Mouse (Mus musculus) B cell, adult 2 months (primary cell): ENCODE data around the gene Car11.
A peak's percentile ranks its signal among the peaks of the same experiment; 100 is the strongest.

Source experiments
- DNase-seq, 2 experiments: peaks; one replicate each; pipeline ENCODE4 v3.0.0; 2022

Car11 gene

GRCm38 (mm10) chr7:45725151-45725550, 25.5 kb downstream of the Car11 start:
- no peak for DNase-seq

- DNase-seq, result no peak
Measured at GRCm38 (mm10) chr7:45725713-45726112, 26.1 kb downstream of the Car11 start, which contains the start of gene Spaca4. Gene Spaca4 (minus strand): TSS chr7:45725813.

- no peak for DNase-seq
Measured at GRCm38 (mm10) chr7:45726419-45726818, 26.8 kb downstream of the Car11 start.

GRCm38 (mm10) chr7:45727625-45728024, 28.0 kb downstream of the Car11 start:
- no peak for DNase-seq

GRCm38 (mm10) chr7:45730727-45731431, 31.2 kb downstream of the Car11 start:
- peak; percentile 56 to 60 for DNase-seq

- no peak for DNase-seq
Measured at GRCm38 (mm10) chr7:45733477-45733876, 33.8 kb downstream of the Car11 start.

- DNase-seq, result peak; percentile 89 to 90
Measured at GRCm38 (mm10) chr7:45739162-45739763, 39.6 kb downstream of the Car11 start.

- DNase-seq, result no peak
Measured at GRCm38 (mm10) chr7:45739820-45740219, 40.2 kb downstream of the Car11 start.

- DNase-seq, result peak in 1 of 2 experiments; percentile 28
Measured at GRCm38 (mm10) chr7:45741308-45741707, 41.7 kb downstream of the Car11 start.

- peak; percentile 46 to 61 for DNase-seq
Measured at GRCm38 (mm10) chr7:45741777-45742176, 42.1 kb downstream of the Car11 start.

GRCm38 (mm10) chr7:45742338-45742737, 42.7 kb downstream of the Car11 start:
- DNase-seq, result peak; percentile 50 to 57

GRCm38 (mm10) chr7:45744387-45744786, 44.7 kb downstream of the Car11 start:
- peak; percentile 76 to 78 for DNase-seq

GRCm38 (mm10) chr7:45746518-45746917, 46.9 kb downstream of the Car11 start:
- peak; percentile 45 to 51 for DNase-seq

- no peak for DNase-seq
Measured at GRCm38 (mm10) chr7:45747450-45747849, 47.8 kb downstream of the Car11 start.

GRCm38 (mm10) chr7:45748110-45748509, 48.5 kb downstream of the Car11 start:
- DNase-seq, result no peak

GRCm38 (mm10) chr7:45749401-45749800, 49.8 kb downstream of the Car11 start:
- DNase-seq, result no peak

GRCm38 (mm10) chr7:45750162-45750561, 50.5 kb downstream of the Car11 start:
- DNase-seq, result no peak
